Comparison of ENCODE assay signal across 19 mouse cellular contexts in genomic region chr8:114599555-114599954, GRCm38 (mm10).
DNase-seq lines count a peak whose midpoint lies in the region; ATAC-seq lines count a peak whose summit lies in the region.
"Had no signal": no experiment of that assay in that cellular context is flagged by ENCODE, and none has a peak within 500 bp of the region (broad histone marks: within the 10 kb centered on the region; RNA-seq: fewer than 3 reads in every experiment).

No protein-coding gene starts in this region.

- no peaks in the 10 kb centered on the region for H3K27me3 ChIP-seq in liver, embryonic 16.5 days (ENCODE audit: control insufficient read depth, insufficient read depth, low read depth, low read length)
- H3K27me3 ChIP-seq: lung, embryonic 15.5 days had no signal

- H3K9me3 ChIP-seq in liver, embryonic 16.5 days (replicated peaks; ENCODE audit: control insufficient read depth, low read length): no peaks in the 10 kb centered on the region
- H3K9me3 ChIP-seq: forebrain, embryonic 15.5 days; limb, embryonic 15.5 days had no signal

- peak; percentile 66 for DNase-seq in cerebellum, adult 9-10 months
- no peak for DNase-seq in cerebellum, adult 8-10 months
- no peak for DNase-seq in liver
- peak; percentile 38 to 63 for DNase-seq in cerebellum, postnatal 25 days
- peak; percentile 42 for DNase-seq in hindlimb bud, embryonic 11.5 days (ENCODE audit: extremely low spot score, low read depth, low spot score)
- no peak for DNase-seq in gastrocnemius, adult 8-10 months (ENCODE audit: low spot score in 2 of 2)
- DNase-seq in spleen, postnatal 36 days (ENCODE audit: low spot score in 2 of 2): no peak
- DNase-seq: gastrocnemius, postnatal 10 days; heart, postnatal 10 days; right cerebral cortex, adult 18-20 months; thymus, postnatal 4 days had no signal

- no peak overlapping the region for H3K4me2 ChIP-seq in liver, embryonic 16.5 days (ENCODE audit: low read depth, low read length)
- H3K4me2 ChIP-seq: forebrain, embryonic 15.5 days; limb, embryonic 15.5 days; lung, embryonic 15.5 days had no signal

- H3K36me3 ChIP-seq in liver, embryonic 16.5 days (ENCODE audit: control insufficient read depth, insufficient read depth): no peaks in the 10 kb centered on the region
- H3K36me3 ChIP-seq: forebrain, embryonic 15.5 days; limb, embryonic 15.5 days; lung, embryonic 15.5 days had no signal

- H3K27ac ChIP-seq in liver, embryonic 16.5 days (ENCODE audit: low read length): no peak overlapping the region
- H3K27ac ChIP-seq: forebrain, embryonic 15.5 days; kidney, postnatal 0 days; left cerebral cortex, adult 2 months; limb, embryonic 15.5 days; lung, embryonic 15.5 days had no signal

- H3K4me1 ChIP-seq in liver, embryonic 16.5 days (ENCODE audit: control insufficient read depth, low read depth, low read length): peaks cover 2% of the 10 kb centered on the region

- H3K9ac ChIP-seq in liver, embryonic 16.5 days (ENCODE audit: low read depth, low read length): no peak overlapping the region
- H3K9ac ChIP-seq: forebrain, embryonic 15.5 days; limb, embryonic 15.5 days; lung, embryonic 15.5 days had no signal

- peak; percentile 11; the same call in 1 of the 2 replicates for ATAC-seq in liver, embryonic 16.5 days (ENCODE audit: low read depth)
- ATAC-seq: activated CD4-positive, CD25-positive, alpha-beta regulatory T cell, adult 4 months; forebrain, embryonic 15.5 days had no signal

- no peak overlapping the region for H3K4me3 ChIP-seq in liver, embryonic 16.5 days (ENCODE audit: low read depth, low read length)
- H3K4me3 ChIP-seq: forebrain, embryonic 15.5 days; left cerebral cortex, adult 2 months; limb, embryonic 15.5 days; lung, embryonic 15.5 days; myocyte had no signal

- 55% methylated on average over 10 of the region's 10 CpGs for WGBS in liver, embryonic 16.5 days (ENCODE audit: insufficient replicate concordance)

Comparison
In these comparisons a context has a peak if more than half of its experiments do, and no peak if none do; other contexts are left out.
1. DNase-seq: peak in cerebellum, adult 9-10 months (single experiment), cerebellum, postnatal 25 days (2 of 2) and hindlimb bud, embryonic 11.5 days (single experiment); none in cerebellum, adult 8-10 months (single experiment), liver (single experiment), gastrocnemius, adult 8-10 months (0 of 2) and spleen, postnatal 36 days (0 of 2).